ENCODE assay signal across 9 mouse cellular contexts in the genomic region with DNA sequence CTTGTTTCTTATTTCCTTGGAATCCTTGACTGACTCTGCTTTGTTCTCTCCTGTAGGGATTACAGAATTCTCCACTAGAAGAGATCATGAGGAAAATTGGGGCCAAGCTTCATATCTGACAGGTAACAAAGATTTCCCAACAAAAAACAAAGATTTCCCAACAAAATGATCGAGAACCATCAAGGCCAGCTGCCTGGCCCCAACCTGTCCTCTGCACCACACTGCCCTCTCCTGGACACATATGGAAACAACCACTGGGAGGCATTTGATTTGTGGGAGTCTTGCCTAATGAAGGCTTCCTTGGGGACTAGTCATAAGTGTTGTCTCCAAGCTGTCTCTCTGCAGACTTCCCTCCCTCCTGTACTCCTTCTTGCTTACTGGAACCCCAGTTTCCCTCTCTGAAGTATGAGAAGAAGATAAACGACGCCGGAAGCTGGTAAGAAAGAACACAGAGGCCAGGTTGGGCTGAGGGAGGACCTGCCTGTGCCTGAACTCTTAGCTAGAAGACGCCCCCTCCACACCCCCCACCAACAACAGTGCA. TPM values are rescaled to one million over a fixed set of nuclear protein-coding genes. Genes with fewer than 3 reads are reported as not detected.
A peak's percentile ranks its signal among the peaks of the same experiment; 100 is the strongest.
DNase-seq lines count a peak whose midpoint lies in the region; ATAC-seq and TF ChIP-seq lines count a peak whose summit lies in the region.
"Had no signal": no experiment of that assay in that cellular context is flagged by ENCODE, and none has a peak within 500 bp of the region (broad histone marks: within the 10 kb centered on the region; RNA-seq: fewer than 3 reads in every experiment).

No protein-coding gene starts in this region.

- WGBS in midbrain, embryonic 14.5 days = 47% methylated on average over 5 of the region's 5 CpGs
- WGBS in midbrain, embryonic 15.5 days = 47% methylated on average over 5 of the region's 5 CpGs
- WGBS in lung, adult 2 months = 46% methylated on average over 5 of the region's 5 CpGs
- WGBS in spleen, adult 2 months = 43% methylated on average over 5 of the region's 5 CpGs

- DNase-seq in midbrain, embryonic 14.5 days = peak; percentile 62
- peak; percentile 79 for DNase-seq in R1 (ENCODE audit: low read depth, low spot score)
- DNase-seq in cerebellum, adult 9-10 months = peak; percentile 70
- peak; percentile 72 to 83 for DNase-seq in heart, postnatal 14 days
- DNase-seq in lung, adult 2 months = peak; percentile 75
- peak; percentile 18 to 61 for DNase-seq in spleen, adult 2 months (ENCODE audit: low read depth in 1 of 2, low spot score in 2 of 2)

- H3K4me3 ChIP-seq in midbrain, embryonic 14.5 days (replicated peaks; ENCODE audit: low read depth, low read length) = no peak overlapping the region
- H3K4me3 ChIP-seq in midbrain, embryonic 15.5 days = no peak overlapping the region
- no peak overlapping the region for H3K4me3 ChIP-seq in lung, adult 2 months (replicated peaks; ENCODE audit: extremely low read depth, low read depth, low read length)
- no peak overlapping the region for H3K4me3 ChIP-seq in spleen, adult 2 months (ENCODE audit: extremely low read depth, insufficient read depth, insufficient read length)
- H3K4me3 ChIP-seq: heart, embryonic 15.5 days; neural tube, embryonic 13.5 days had no signal

- H3K27me3 ChIP-seq in midbrain, embryonic 14.5 days (ENCODE audit: control insufficient read depth, insufficient read depth, low read length) = no peaks in the 10 kb centered on the region
- no peaks in the 10 kb centered on the region for H3K27me3 ChIP-seq in midbrain, embryonic 15.5 days (replicated peaks)
- H3K27me3 ChIP-seq in spleen, adult 2 months (ENCODE audit: control insufficient read depth, insufficient read depth, low read length) = no peaks in the 10 kb centered on the region
- H3K27me3 ChIP-seq: heart, embryonic 15.5 days; neural tube, embryonic 13.5 days had no signal

- no peaks in the 10 kb centered on the region for H3K4me1 ChIP-seq in midbrain, embryonic 14.5 days (ENCODE audit: control insufficient read depth, insufficient read depth, low read length)
- H3K4me1 ChIP-seq in midbrain, embryonic 15.5 days = no peaks in the 10 kb centered on the region
- peaks cover 5% of the 10 kb centered on the region for H3K4me1 ChIP-seq in lung, adult 2 months (ENCODE audit: control insufficient read depth, insufficient read depth, low read length)
- H3K4me1 ChIP-seq in spleen, adult 2 months (ENCODE audit: control insufficient read depth, insufficient read depth, insufficient read length) = peaks cover 18% of the 10 kb centered on the region

- H3K36me3 ChIP-seq in midbrain, embryonic 14.5 days (ENCODE audit: control insufficient read depth, insufficient read depth, low read length) = no peaks in the 10 kb centered on the region
- H3K36me3 ChIP-seq in midbrain, embryonic 15.5 days (replicated peaks) = no peaks in the 10 kb centered on the region
- H3K36me3 ChIP-seq in spleen, adult 2 months (ENCODE audit: control insufficient read depth, insufficient read depth, low read length) = no peaks in the 10 kb centered on the region
- H3K36me3 ChIP-seq: heart, embryonic 15.5 days; neural tube, embryonic 13.5 days had no signal

- H3K9ac ChIP-seq in midbrain, embryonic 14.5 days (replicated peaks; ENCODE audit: low read length) = no peak overlapping the region
- H3K9ac ChIP-seq in midbrain, embryonic 15.5 days = no peak overlapping the region
- H3K9ac ChIP-seq: heart, embryonic 15.5 days; neural tube, embryonic 13.5 days had no signal

- no peak overlapping the region for H3K4me2 ChIP-seq in midbrain, embryonic 14.5 days (ENCODE audit: low read length)
- no peak overlapping the region for H3K4me2 ChIP-seq in midbrain, embryonic 15.5 days
- H3K4me2 ChIP-seq: heart, embryonic 15.5 days; neural tube, embryonic 13.5 days had no signal

- TF ChIP-seq POLR2A in lung, adult 2 months (IDR thresholded peaks at IDR 0.05; ENCODE audit: borderline replicate concordance, extremely low read depth, low read depth, low read length) = no peak
- no peak for TF ChIP-seq POLR2A in spleen, adult 2 months (IDR thresholded peaks at IDR 0.05; ENCODE audit: low read depth, low read length)

- no peaks in the 10 kb centered on the region for H3K9me3 ChIP-seq in midbrain, embryonic 14.5 days (ENCODE audit: control insufficient read depth, low read length)
- no peaks in the 10 kb centered on the region for H3K9me3 ChIP-seq in midbrain, embryonic 15.5 days
- H3K9me3 ChIP-seq: heart, embryonic 15.5 days; neural tube, embryonic 13.5 days had no signal

- intact Hi-C loops in heart, postnatal 14 days (cut with DNase I) = loop anchor here (2.0 kb wide), 1 partner anchor 695 kb away; no protein-coding TSS in a partner anchor

- no peak overlapping the region for H3K27ac ChIP-seq in midbrain, embryonic 14.5 days (replicated peaks; ENCODE audit: low read depth, low read length)
- no peak overlapping the region for H3K27ac ChIP-seq in midbrain, embryonic 15.5 days
- no peak overlapping the region for H3K27ac ChIP-seq in spleen, adult 2 months (ENCODE audit: insufficient read depth, low read length)
- H3K27ac ChIP-seq: heart, embryonic 15.5 days; neural tube, embryonic 13.5 days had no signal

- ATAC-seq in midbrain, embryonic 14.5 days (ENCODE audit: low FRiP score, low TSS enrichment) = no peak
- ATAC-seq in midbrain, embryonic 15.5 days (replicated peaks) = no peak

- TF ChIP-seq CTCF in lung, adult 2 months (IDR thresholded peaks at IDR 0.05; ENCODE audit: insufficient read depth, low read length) = peak; percentile 85
- TF ChIP-seq CTCF in spleen, adult 2 months (IDR thresholded peaks at IDR 0.05; ENCODE audit: extremely low read depth, insufficient read depth, insufficient read length, insufficient replicate concordance) = peak; percentile 75; the same call in 1 of the 2 replicates

RNA-seq across cellular contexts. Expression of a gene that starts 19.8 kb away (rescaled TPM):
- polyA plus RNA-seq in midbrain, embryonic 14.5 days (2014; fragmentation: Nextera tagmentation; extraction: Ambion mirVana) = 57.2 and 71.5 TPM in 2 replicates
- 53.2 and 56.3 TPM in 2 replicates for polyA plus RNA-seq in midbrain, embryonic 15.5 days (2015; fragmentation: Nextera tagmentation; extraction: Ambion mirVana)
- 10 to 100 TPM; 34.1 to 44.0 TPM for total RNA-seq in heart, postnatal 14 days (2021)
- polyA plus RNA-seq in lung, adult 2 months (2012; rRNA removed) = 20.9 and 26.5 TPM in 2 replicates
- polyA plus RNA-seq in spleen, adult 2 months (2012; rRNA removed) = 10.5 and 14.4 TPM in 2 replicates
